Mouse (Mus musculus): ENCODE results near the gene Rhox2h. TPM values are rescaled to one million over a fixed set of nuclear protein-coding genes. Genes with fewer than 3 reads are reported as not detected.
"Not testable (repeated sequence)": the region's sequence is repeated elsewhere in the genome, so short reads cannot be mapped to it uniquely, and the experiment has no call there.

Gene Rhox2h
- total RNA-seq (2022) = not detected

DNA sequence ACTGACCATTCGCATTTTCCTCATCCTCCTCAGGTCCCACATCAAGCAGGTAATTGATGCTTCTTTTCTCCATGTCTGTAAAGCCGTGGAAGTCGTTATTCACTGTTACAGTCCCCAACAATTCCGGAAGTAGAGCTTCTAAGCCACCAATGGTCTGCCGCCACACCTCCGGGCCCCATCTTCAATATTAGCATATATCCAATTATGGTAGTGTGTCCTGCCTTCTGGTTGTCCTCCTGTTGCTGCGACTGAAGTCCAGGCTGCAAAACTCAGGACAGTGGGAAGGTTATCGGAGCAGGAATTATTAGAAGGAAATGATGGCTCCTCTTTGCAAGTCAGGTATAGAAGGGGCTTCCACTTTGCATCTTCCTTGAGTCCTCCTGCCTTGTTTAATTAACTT lies at the start of gene Rhox2h:
Gene Rhox2h, minus strand, starts transcription at position 101 of the 400 bp plus-strand sequence.
- not testable (repeated sequence) for DNase-seq (ENCODE audit: low spot score in 2 of 2)

DNA sequence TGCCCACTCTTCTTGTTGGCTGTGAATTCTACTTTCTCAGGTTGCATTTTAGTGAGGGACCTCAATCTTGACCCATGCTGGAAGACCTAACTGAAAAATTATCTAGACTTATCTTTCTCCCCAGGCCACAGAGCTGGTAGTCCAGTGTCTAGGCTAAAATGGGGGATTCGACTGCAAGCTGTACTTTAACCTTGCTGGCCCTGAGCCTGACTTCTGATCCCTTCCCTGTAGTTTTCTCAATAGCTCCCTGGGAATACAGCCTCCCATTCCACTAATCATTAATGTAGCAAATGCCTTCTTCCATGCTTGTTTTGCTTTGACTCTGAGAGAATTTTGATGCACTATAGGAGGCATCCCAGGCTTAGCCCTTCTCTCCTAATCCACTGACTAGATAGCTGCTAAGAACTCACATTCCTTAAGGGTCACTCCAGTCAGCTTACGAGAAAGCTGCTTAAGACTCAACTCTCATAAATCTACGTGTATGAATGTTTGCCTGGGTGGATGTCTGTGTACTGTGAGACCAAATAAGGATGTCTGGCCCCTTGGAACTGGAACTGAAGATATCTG lies 28.8 kb upstream of the Rhox2h start:
- DNase-seq (ENCODE audit: low spot score in 2 of 2) = no peak

DNA sequence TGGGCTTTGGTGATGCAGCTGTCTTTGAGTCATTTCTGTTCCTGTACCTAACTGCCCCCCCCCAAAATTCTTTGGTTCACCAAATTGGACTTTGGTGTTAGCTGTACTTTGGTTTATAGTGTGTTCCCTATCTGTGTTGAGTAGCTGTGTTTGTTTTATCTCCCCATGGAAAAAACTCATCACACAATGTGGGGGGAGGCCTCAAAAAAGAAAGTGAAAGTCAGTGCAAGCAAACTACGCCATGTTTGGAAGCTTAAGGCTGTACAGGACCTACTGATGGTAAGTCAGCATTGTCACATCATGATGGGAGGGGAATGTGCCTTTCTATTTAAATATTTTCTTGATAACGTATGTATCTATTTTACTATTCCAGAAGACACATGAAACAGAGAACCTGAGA lies 19.2 kb upstream of the Rhox2h start:
- DNase-seq (ENCODE audit: low spot score in 2 of 2) = no peak

DNA sequence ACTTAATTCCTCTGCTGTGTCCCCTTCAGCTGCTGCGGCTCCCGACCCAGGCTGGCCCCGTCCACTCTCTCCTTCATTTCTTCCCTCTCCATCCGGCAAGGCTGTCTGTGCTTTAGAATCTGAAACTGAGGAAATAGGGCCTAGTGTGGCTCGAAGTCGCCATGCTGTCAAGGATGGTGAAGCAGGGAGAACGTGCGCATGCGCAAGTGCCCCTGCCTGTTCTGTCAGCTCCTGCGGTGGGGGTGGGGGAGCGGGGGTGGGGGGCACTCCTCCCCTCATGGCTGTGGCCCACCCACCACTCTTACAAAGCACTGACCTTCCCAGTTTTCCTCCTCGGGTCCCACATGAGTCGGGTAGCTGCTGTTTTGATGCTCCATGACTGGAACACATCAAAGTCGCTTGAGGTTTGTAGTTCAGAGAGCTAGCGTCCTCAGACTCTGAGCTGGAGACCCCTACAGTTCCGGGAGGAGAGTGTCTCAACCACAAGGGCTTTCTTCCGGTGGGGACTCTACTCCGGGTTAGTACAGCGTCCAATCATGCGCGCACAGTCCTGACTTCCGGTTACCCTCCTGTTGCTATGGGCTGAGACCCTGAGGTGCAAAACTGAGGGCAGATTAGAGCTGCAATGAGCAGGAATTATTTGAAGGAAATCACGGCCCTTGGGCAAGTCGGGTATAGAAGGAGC lies 10.1 kb upstream of the Rhox2h start:
- no peak for DNase-seq (ENCODE audit: low spot score in 2 of 2)

DNA sequence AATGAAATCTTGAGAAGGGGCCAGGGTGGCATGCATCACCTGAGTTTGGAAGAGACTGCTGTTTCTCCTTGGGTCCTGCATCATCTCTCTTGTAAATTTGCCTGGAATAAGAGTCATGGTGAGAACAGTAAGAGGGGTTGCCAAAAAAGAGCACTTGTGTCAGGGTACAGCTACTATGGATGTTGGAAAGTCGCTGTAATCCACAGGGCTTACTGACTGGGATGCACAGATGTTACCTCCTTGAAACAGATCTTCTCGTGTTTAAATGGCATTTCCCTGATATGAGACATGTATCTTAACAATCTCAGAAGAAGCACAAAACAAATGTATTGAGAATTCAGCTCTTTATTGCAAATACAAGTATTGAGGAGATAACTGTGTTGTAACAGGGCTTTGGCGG lies 4.4 kb downstream of the Rhox2h start, which contains the start of gene Rhox3h:
Gene Rhox3h, minus strand, starts transcription at position 101 of the 400 bp plus-strand sequence.
- DNase-seq (ENCODE audit: low spot score in 2 of 2) = not testable (repeated sequence)

DNA sequence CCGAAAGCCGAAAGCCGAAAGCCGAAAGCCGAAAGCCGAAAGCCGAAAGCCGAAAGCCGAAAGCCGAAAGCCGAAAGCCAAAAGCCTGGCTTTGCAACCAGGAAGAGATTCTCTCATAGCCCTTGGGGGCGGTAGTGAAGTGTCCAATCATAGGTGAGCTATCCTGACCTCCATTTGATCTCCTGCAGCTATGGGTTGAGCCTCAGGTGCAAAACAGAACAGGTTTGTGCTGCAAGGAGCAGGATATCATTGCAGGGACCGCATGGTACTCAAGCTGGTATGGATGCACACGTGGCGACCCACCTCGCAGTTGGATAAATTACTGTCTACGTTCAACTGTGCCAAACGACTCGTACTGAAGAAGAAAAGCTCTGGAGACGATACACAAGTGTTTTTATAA lies 21.9 kb downstream of the Rhox2h start, which contains the start of gene Rhox4g:
Gene Rhox4g, minus strand, starts transcription at position 101 of the 400 bp plus-strand sequence.
- not testable (repeated sequence) for DNase-seq (ENCODE audit: low spot score in 2 of 2)

DNA sequence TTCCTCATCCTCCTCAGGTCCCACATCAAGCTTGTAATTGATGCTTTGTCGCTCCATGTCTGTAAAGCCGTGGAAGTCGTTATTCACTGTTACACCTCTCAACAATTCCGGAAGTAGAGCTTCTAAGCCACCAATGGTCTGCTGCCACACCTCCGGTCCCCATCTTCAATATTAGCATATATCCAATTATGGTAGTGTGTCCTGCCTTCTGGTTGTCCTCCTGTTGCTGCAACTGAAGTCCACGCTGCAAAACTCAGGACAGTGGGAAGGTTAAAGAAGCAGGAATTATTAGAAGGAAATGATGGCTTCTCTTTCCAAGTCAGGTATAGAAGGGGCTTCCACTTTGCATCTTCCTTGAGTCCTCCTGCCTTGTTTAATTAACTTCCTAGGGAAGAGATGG lies 29.7 kb downstream of the Rhox2h start, which contains the start of gene Rhox2g:
Gene Rhox2g, minus strand, starts transcription at position 101 of the 400 bp plus-strand sequence.
- DNase-seq (ENCODE audit: low spot score in 2 of 2) = not testable (repeated sequence)

DNA sequence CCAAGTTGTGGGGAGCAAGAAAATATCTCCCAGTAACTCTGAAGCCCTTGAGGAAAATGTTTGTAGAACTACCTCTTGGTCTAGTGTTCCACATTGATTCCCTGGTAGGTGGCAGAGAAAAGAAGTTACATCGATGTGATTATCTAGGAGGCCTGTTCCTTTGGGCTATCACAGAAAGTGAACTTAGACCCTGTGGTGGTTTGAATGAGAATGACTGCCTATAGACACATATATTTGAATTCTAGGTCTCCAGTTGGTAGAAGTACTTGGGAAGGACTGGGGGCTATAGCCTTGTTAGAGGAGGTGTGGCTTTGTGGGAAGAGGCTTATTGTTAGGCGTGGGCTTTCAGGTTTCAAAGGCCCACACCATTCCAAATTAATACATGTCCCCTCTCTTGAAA lies 44.6 kb downstream of the Rhox2h start, which contains the start of gene Rhox3g:
Gene Rhox3g, minus strand, starts transcription at position 101 of the 400 bp plus-strand sequence.
- DNase-seq (ENCODE audit: low spot score in 2 of 2) = not testable (repeated sequence)

Other genes starting within 250 kb of the Rhox2h start
- not detected for gene Rhox4b, start 240.8 kb downstream of the Rhox2h start, total RNA-seq (2022)
- not detected for gene Rhox2c, start 219.6 kb downstream of the Rhox2h start, total RNA-seq (2022)
- gene Rhox3c, start 214.7 kb downstream of the Rhox2h start, total RNA-seq (2022) = not detected
- not detected for gene Rhox4c, start 192.9 kb downstream of the Rhox2h start, total RNA-seq (2022)
- gene Rhox2d, start 179.8 kb downstream of the Rhox2h start, total RNA-seq (2022) = not detected
- gene Rhox4d, start 158.9 kb downstream of the Rhox2h start, total RNA-seq (2022) = not detected
- not detected for gene Rhox2e, start 142.8 kb downstream of the Rhox2h start, total RNA-seq (2022)
- gene Rhox3e, start 131.3 kb downstream of the Rhox2h start, total RNA-seq (2022) = not detected
- gene Rhox4e, start 115.9 kb downstream of the Rhox2h start, total RNA-seq (2022) = not detected
- not detected for gene Rhox2f, start 101.9 kb downstream of the Rhox2h start, total RNA-seq (2022)
- gene Rhox3f, start 92.3 kb downstream of the Rhox2h start, total RNA-seq (2022) = not detected
- not detected for gene Rhox4f, start 65.6 kb downstream of the Rhox2h start, total RNA-seq (2022)
- gene Rhox3g, start 44.7 kb downstream of the Rhox2h start, total RNA-seq (2022) = not detected
- not detected for gene Rhox2g, start 29.8 kb downstream of the Rhox2h start, total RNA-seq (2022)
- not detected for gene Rhox4g, start 21.9 kb downstream of the Rhox2h start, total RNA-seq (2022)
- gene Rhox3h, start 4.5 kb downstream of the Rhox2h start, total RNA-seq (2022) = not detected
- not detected for gene Rhox5, start 131.6 kb upstream of the Rhox2h start, total RNA-seq (2022)
- gene Rhox6, start 153.6 kb upstream of the Rhox2h start, total RNA-seq (2022) = not detected
- gene Rhox7a, start 158.4 kb upstream of the Rhox2h start, total RNA-seq (2022) = not detected
- gene Rhox8, start 205.7 kb upstream of the Rhox2h start, total RNA-seq (2022) = not detected
- gene Rhox7b, start 224.0 kb upstream of the Rhox2h start, total RNA-seq (2022) = not detected
- gene Rhox9, start 228.5 kb upstream of the Rhox2h start, total RNA-seq (2022) = not detected